Mouse (Mus musculus) CH12.LX (cell line): ENCODE measurements around the gene Tmc7. TPM values are rescaled to one million over a fixed set of nuclear protein-coding genes. Genes with fewer than 3 reads are reported as not detected.

Experiments used
- DNase-seq: peaks from one replicate; pipeline ENCODE4 v3.0.0-alpha.2; 2013; ENCODE audit errors: extremely low read depth
- H3K27ac ChIP-seq: 2 replicates; pipeline ENCODE4 v1.5.1; 2012; ENCODE audit warnings: low read depth, mild to moderate bottlenecking, control low read depth, moderate library complexity; ENCODE audit not compliant: insufficient read depth
- H3K27me3 ChIP-seq: replicated peaks from 2 replicates; pipeline ENCODE3; 2012; ENCODE audit warnings: inconsistent platforms
- H3K36me3 ChIP-seq, 2 experiments: replicated peaks in 1 of 2; 2 replicates each; pipeline versions ENCODE3 to v1.6.1; 2012; ENCODE audit warnings: inconsistent platforms in 1 of 2, low read length in 1 of 2, mild to moderate bottlenecking in 1 of 2, mixed read lengths in 1 of 2, moderate library complexity in 1 of 2; ENCODE audit not compliant: control insufficient read depth in 1 of 2, insufficient read depth in 1 of 2
- H3K4me1 ChIP-seq, 2 experiments: 2 replicates each; pipeline ENCODE4 v1.6.1; 2012; ENCODE audit warnings: inconsistent platforms in 1 of 2, moderate library complexity in 1 of 2; ENCODE audit not compliant: insufficient read depth in 2 of 2, control insufficient read depth in 1 of 2
- H3K4me2 ChIP-seq: 2 replicates; pipeline ENCODE4 v1.6.1; 2012; ENCODE audit warnings: low read depth, mild to moderate bottlenecking, control low read depth; ENCODE audit not compliant: poor library complexity, insufficient read depth, severe bottlenecking
- H3K4me3 ChIP-seq, 3 experiments: fragments of 150-350 bp in 1 of 3; sonication (generic) in 1 of 3; replicated peaks in 1 of 3; 2 replicates each; pipeline versions ENCODE3 to v1.5.1; 2011 to 2012; ENCODE audit warnings: low read depth in 2 of 3, low read length in 2 of 3, mild to moderate bottlenecking in 2 of 3, moderate library complexity in 2 of 3, control low read depth in 1 of 3, improper control_type of control experiment in 1 of 3, inconsistent platforms in 1 of 3, mixed read lengths in 1 of 3; ENCODE audit not compliant: poor library complexity in 1 of 3
- H3K79me2 ChIP-seq: replicated peaks from 2 replicates; pipeline ENCODE4 v1.6.1; 2012; ENCODE audit warnings: mild to moderate bottlenecking, moderate library complexity; ENCODE audit not compliant: control insufficient read depth, poor library complexity, insufficient read depth, severe bottlenecking; ENCODE audit errors: extremely low read depth
- H3K9ac ChIP-seq: 2 replicates; pipeline ENCODE4 v1.6.1; 2012; ENCODE audit warnings: low read depth, mild to moderate bottlenecking, control low read depth, moderate library complexity; ENCODE audit not compliant: insufficient read depth
- H3K9me3 ChIP-seq: replicated peaks from 2 replicates; pipeline ENCODE3; 2012; ENCODE audit warnings: low read length, inconsistent platforms, mixed read lengths
- CHD1 ChIP-seq: IDR thresholded peaks from 2 replicates; pipeline ENCODE4 v1.6.1; 2012; ENCODE audit warnings: low read depth, low read length, improper control_type of control experiment, inconsistent platforms
- EP300 ChIP-seq: IDR thresholded peaks from 2 replicates; pipeline ENCODE4 v1.6.1; 2011; ENCODE audit warnings: low read length, improper control_type of control experiment
- ETS1 ChIP-seq: conservative IDR thresholded peaks from 2 replicates; pipeline ENCODE4 v1.6.1; 2012; ENCODE audit warnings: low read depth, mild to moderate bottlenecking, inconsistent platforms, low read length, improper control_type of control experiment, moderate library complexity
- HCFC1 ChIP-seq: IDR thresholded peaks from 2 replicates; pipeline ENCODE4 v1.6.1; 2012; ENCODE audit warnings: low read depth, mild to moderate bottlenecking, inconsistent platforms, low read length, improper control_type of control experiment
- JUN ChIP-seq: IDR thresholded peaks from 2 replicates; pipeline ENCODE4 v1.6.1; 2011; ENCODE audit warnings: low read depth, mild to moderate bottlenecking, low read length, improper control_type of control experiment, moderate library complexity; ENCODE audit not compliant: insufficient read depth
- MAFK ChIP-seq: IDR thresholded peaks from 2 replicates; pipeline ENCODE4 v1.6.1; 2011; ENCODE audit warnings: low read length, improper control_type of control experiment; ENCODE audit not compliant: insufficient replicate concordance
- MXI1 ChIP-seq: IDR thresholded peaks from 2 replicates; pipeline ENCODE4 v1.6.1; 2011; ENCODE audit warnings: mild to moderate bottlenecking, low read depth, low read length, improper control_type of control experiment
- MYC ChIP-seq: IDR thresholded peaks from 2 replicates; pipeline ENCODE4 v1.6.1; 2011; ENCODE audit warnings: low read depth, mild to moderate bottlenecking, improper control_type of control experiment, low read length
- NELFE ChIP-seq: IDR thresholded peaks from 2 replicates; pipeline ENCODE4 v1.6.1; 2011; ENCODE audit warnings: low read depth, low read length, improper control_type of control experiment
- PAX5 ChIP-seq: IDR thresholded peaks from 2 replicates; pipeline ENCODE4 v1.6.1; 2012; ENCODE audit warnings: low read length, inconsistent platforms, mixed read lengths
- POLR2A ChIP-seq: IDR thresholded peaks from 2 replicates; pipeline ENCODE4 v1.6.1; 2011; ENCODE audit warnings: low read depth, mild to moderate bottlenecking, improper control_type of control experiment, low read length
- RAD21 ChIP-seq: IDR thresholded peaks from 2 replicates; pipeline ENCODE4 v1.6.1; 2011; ENCODE audit warnings: low read depth, mild to moderate bottlenecking, low read length, improper control_type of control experiment, moderate library complexity
- RCOR1 ChIP-seq: conservative IDR thresholded peaks from 2 replicates; pipeline ENCODE4 v1.6.1; 2012; ENCODE audit warnings: low read depth, mild to moderate bottlenecking, inconsistent platforms, low read length, improper control_type of control experiment
- SIN3A ChIP-seq: IDR thresholded peaks from 2 replicates; pipeline ENCODE4 v1.6.1; 2012; ENCODE audit warnings: low read length, improper control_type of control experiment, inconsistent platforms
- SMC3 ChIP-seq: IDR thresholded peaks from 2 replicates; pipeline ENCODE4 v1.6.1; 2011; ENCODE audit warnings: low read depth, low read length, improper control_type of control experiment
- TBP ChIP-seq: conservative IDR thresholded peaks from 2 replicates; pipeline ENCODE4 v1.6.1; 2011; ENCODE audit warnings: low read depth, low read length, improper control_type of control experiment
- TCF12 ChIP-seq: IDR thresholded peaks from 2 replicates; pipeline ENCODE4 v1.6.1; 2014; ENCODE audit warnings: low read depth, mild to moderate bottlenecking, inconsistent platforms, low read length, improper control_type of control experiment
- ZC3H11A ChIP-seq: IDR thresholded peaks from 2 replicates; pipeline ENCODE4 v1.6.1; 2012; ENCODE audit warnings: low read depth, mild to moderate bottlenecking, inconsistent platforms, low read length, improper control_type of control experiment
- ZMIZ1 ChIP-seq: IDR thresholded peaks from 2 replicates; pipeline ENCODE4 v1.6.1; 2012; ENCODE audit warnings: low read depth, mild to moderate bottlenecking, inconsistent platforms, low read length, improper control_type of control experiment
- dilution Hi-C: fragments of 300-500 bp; cut with MboI; formaldehyde crosslinking; loops from 2 replicates; pipeline ENCODE4 v1.14.3; 2020; ENCODE audit warnings: low sequenced_read_pairs; ENCODE audit not compliant: extremely low pct_unique_long_range_greater_than_20kb, extremely low pct_ligation_motif_present
- in situ Hi-C: fragments of 300-500 bp; cut with MboI; formaldehyde crosslinking; loops from 3 replicates; pipeline ENCODE4 v1.14.3; 2019; ENCODE audit warnings: low sequenced_read_pairs, low pct_ligation_motif_present, low pct_unique_long_range_greater_than_20kb, mixed read lengths
- polyA plus RNA-seq: library from polyadenylated mRNA; unstranded; fragments of >175 nt; gene quantifications from 2 replicates; pipeline ENCODE4 v1.2.1, GENCODE M21; 2012; ENCODE audit warnings: low read depth; ENCODE audit not compliant: insufficient read length
- total RNA-seq, 2 experiments: library from RNA; depleted of rRNA; stranded (reverse); fragments of 300-350 nt in 1 of 2; fragments of >200 nt in 1 of 2; gene quantifications; 2 replicates each; pipeline ENCODE4 v1.2.3; 2012 to 2014

Tmc7 gene
- total and polyA plus RNA-seq, 3 experiments = 0.13 TPM; not detected in 2

- no peaks in the 10 kb centered on the region for H3K9me3 ChIP-seq
- H3K4me1 ChIP-seq = peaks cover 2 to 29% of the 10 kb centered on the region in 2 experiments; a peak in 2 of 4 replicates
- H3K27ac ChIP-seq = no peak within 1 kb of the TSS
- dilution Hi-C loops (no loop called here), in situ Hi-C loops (loop anchor here (10.0 kb wide), 1 partner anchor 88 kb away; no protein-coding TSS in a partner anchor)
- no peak within 1 kb of the TSS for H3K9ac ChIP-seq
- no peak for DNase-seq
- no peaks in the 10 kb centered on the region for H3K79me2 ChIP-seq
- H3K36me3 ChIP-seq = no peaks in the 10 kb centered on the region
- no peak within 1 kb of the TSS for H3K4me3 ChIP-seq
- H3K27me3 ChIP-seq = peaks cover 54% of the 10 kb centered on the region
- no peak within 1 kb of the TSS for H3K4me2 ChIP-seq
- TF ChIP-seq ZC3H11A = no peak
- no peak for TF ChIP-seq PAX5
- no peak for TF ChIP-seq POLR2A
- TF ChIP-seq CHD1 = no peak
- TF ChIP-seq MYC = no peak
- no peak for TF ChIP-seq JUN
- TF ChIP-seq MXI1 = no peak
- no peak for TF ChIP-seq NELFE
- no peak for TF ChIP-seq ZMIZ1
- no peak for TF ChIP-seq HCFC1
- no peak for TF ChIP-seq EP300
- no peak for TF ChIP-seq ETS1
- no peak for TF ChIP-seq TBP
- TF ChIP-seq RCOR1 = no peak
- no peak for TF ChIP-seq SIN3A
- no peak for TF ChIP-seq MAFK
- no peak for TF ChIP-seq TCF12
- TF ChIP-seq SMC3 = no peak
Observed at GRCm38 (mm10) chr7:118597201-118597600, 12.7 kb upstream of the Tmc7 start, which contains the start of gene Tmc5. Gene Tmc5 (plus strand): TSS chr7:118597297.

DNA sequence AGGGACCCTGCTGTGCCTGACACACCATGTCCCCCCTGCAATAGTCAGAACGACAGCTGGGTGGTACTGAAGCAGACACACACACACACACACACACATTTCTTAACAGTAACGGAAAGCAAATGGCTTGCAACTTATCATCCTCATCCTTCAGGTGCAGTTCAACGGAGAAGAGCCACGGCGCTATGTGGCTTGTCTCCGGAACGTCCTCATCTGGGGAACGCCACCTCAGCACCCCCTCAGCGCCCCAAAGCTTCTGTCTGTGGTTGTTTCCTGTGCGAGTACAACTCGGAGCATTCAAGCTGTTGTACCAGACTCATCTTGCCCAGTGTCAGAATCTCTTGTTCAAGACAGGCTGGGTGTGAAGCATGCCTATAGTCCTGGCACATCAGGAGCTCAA, 11.7 kb upstream of the Tmc7 start:
- DNase-seq = no peak
- TF ChIP-seq NELFE (no peak), TCF12 (no peak), CHD1 (no peak), PAX5 (no peak), MAFK (no peak), HCFC1 (no peak), RAD21 (no peak)
- in situ Hi-C loops (loop anchor here (10.0 kb wide), 1 partner anchor 89 kb away; no protein-coding TSS in a partner anchor), dilution Hi-C loops (no loop called here)
- Histone ChIP-seq H3K4me2 (no peak overlapping the region), H3K9ac (no peak overlapping the region), H3K79me2 (no peaks in the 10 kb centered on the region), H3K9me3 (no peaks in the 10 kb centered on the region), H3K27ac (no peak overlapping the region), H3K4me3 (no peak overlapping the region), H3K27me3 (peaks cover 55% of the 10 kb centered on the region), H3K4me1 (peaks cover 2 to 29% of the 10 kb centered on the region in 2 experiments; a peak in 2 of 4 replicates), H3K36me3 (no peaks in the 10 kb centered on the region)
